Mouse (Mus musculus) lung, postnatal 25 days (tissue): ENCODE measurements around the gene Diras2.
A peak's percentile ranks its signal among the peaks of the same experiment; 100 is the strongest.

Experiments
- DNase-seq: peaks from one replicate; pipeline ENCODE4 v3.0.0; 2022; ENCODE audit warnings: low spot score

Diras2 gene

DNA sequence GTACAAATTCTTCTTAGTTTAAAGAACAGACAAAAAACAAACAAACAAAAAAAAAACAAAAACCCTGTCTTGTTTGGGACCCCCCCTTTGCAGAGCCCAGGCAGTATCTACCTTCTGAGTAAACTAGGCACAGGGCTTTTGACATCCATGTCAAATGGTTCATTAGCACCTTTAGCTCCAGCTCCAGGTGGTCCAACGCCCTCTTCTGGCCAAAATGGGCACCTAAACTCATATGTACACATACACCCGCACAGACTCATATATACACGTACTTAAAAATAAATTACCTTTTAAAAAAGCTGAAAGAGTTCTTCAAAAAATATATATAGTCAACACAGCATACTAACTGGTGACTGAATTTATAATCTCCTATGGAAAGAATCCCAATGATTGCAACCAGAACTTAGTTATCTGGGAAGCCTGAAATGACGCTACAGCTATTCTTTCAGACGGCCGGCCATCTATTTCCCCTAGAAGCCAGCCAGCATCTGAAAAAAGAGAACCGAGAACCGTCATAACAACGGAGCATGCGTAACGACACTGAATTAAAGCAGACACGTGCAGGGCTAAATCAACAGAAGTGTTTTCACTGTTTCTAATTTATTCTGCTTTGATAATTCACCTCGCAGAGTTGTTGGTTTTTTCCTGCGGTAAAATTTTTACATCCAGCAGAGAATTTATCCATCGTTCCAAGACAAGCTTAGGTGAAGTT is 73.7 kb downstream of the Diras2 start:
- no peak for DNase-seq

DNA sequence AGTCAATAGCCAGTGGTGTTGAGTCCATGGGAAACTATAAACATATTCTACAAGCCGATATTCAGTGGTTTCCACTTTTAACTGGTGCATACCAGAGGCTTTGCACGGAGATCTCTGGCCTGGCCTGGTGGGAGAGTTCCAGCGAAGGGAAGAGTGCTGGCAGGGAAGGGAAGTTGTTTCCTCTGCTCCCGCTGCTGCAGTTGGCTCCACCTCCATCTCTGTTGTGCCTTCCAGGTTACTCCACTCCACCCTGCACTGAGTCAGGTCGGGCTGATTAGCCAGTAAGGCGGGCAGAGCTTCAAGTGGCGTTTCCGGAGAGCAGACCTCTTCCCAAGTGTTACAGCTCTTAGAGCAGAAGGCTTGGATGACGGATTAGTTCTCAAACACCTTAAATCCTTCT is 75.8 kb downstream of the Diras2 start:
- DNase-seq = peak; percentile 12

DNA sequence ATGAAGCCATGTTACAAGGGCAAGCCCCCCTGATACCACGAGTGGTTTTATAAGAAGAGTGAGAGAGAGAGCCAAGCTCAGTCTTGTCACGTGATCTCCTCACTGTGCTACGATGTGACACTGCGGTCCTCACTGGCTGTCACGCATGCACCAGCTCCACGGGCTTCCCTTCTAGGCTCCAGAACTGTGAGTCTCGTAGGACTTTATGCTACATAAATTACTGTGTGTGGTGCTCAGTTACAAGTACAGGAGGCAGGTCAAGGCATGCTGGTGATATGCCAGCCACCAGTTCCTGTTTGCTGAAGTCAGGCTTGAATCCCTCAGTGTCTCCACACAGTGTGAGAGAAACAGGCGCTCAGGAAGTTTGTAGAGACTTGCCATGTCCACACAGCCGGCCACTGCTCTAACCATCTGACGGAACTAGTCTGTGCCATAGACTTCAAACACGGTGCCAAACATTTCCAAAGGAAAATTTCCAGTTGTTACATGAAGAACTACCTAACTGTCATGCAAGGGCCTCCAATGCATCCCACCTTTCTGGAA is 76.3 kb downstream of the Diras2 start:
- no peak for DNase-seq
